Mouse (Mus musculus): ENCODE measurements around the gene Galnt4.

The Galnt4 gene

DNA sequence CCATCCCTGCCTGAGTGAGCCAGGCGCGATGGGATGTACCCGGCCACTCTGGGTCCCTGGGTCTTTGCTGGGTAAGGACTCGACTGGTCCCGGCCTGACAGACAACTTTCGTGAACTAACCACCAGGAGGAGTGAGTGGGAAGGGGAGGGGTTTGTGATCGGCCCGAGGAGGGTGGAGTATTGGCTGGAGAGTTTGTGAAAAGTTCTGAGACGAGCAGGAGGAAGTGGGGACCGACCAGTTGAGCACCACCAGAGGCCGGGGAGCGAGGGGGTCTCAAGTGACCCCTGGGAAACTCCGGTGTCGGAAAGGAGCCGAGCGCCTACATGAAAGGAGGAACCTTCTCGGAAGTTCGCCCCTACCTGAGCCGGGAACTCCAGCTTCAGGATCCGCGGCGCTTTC is at the start of gene Galnt4:
TSS of gene Galnt4 (plus strand) at position 196 of the 400 bp plus-strand sequence.
- DNase-seq: peak; percentile 65

DNA sequence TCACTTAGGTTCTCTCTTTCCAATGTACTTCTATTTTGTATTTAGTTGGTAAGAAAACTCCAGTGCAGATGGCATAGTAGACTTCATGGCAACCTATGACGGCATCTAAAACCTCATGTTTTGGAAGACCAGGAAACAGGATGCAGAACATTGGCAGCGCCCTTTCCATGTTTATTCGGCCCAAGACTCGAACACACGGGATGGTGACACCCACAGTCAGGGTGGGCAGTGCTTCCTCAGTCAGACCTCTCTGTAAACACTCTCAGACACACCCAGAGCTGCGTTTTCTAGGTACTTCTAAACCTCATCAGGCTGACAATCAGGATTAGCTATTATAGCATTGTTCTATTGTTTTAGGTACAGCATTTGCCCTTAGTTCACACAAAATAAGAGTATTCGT is 47.4 kb upstream of the Galnt4 start:
- DNase-seq: no peak

DNA sequence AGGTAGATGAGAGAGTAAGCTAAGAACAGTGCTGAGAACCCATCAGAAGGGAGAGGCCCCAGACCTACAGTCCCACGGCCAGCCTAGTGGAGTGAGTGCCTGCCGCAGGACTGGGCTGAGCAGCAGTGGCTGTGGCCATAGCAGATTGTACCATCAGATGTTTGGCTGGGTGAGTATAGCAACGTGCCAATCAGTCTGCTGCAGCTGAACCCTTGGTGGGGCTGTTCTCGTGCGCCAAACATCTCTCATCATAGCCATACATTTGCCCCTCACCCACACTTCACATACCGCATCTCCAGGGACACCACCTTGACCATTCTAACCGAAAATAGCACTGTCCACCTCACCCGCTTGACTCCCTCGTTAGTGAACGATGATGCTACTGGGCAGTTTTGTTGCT is 46.5 kb upstream of the Galnt4 start:
- DNase-seq: peak; percentile 13

DNA sequence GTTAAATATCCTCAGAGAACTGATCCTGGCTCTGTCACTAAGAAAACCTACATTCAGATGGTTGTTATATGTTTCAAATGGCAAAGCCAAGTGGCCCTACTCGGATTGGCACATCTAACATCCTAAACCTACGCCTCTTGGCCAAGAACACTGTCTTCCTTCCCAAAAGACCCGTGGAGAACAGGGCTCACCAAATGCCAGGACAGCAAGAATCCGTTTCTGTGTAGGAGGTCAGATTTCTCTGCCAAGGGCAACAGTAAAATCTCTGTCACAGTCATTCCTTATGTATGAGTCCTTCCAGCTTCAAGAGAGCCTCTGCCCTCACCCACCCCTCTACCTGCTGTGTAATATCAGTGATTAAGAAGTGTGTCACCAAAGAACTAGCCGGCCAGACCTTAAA is 45.4 kb upstream of the Galnt4 start:
- peak; percentile 54 for DNase-seq

DNA sequence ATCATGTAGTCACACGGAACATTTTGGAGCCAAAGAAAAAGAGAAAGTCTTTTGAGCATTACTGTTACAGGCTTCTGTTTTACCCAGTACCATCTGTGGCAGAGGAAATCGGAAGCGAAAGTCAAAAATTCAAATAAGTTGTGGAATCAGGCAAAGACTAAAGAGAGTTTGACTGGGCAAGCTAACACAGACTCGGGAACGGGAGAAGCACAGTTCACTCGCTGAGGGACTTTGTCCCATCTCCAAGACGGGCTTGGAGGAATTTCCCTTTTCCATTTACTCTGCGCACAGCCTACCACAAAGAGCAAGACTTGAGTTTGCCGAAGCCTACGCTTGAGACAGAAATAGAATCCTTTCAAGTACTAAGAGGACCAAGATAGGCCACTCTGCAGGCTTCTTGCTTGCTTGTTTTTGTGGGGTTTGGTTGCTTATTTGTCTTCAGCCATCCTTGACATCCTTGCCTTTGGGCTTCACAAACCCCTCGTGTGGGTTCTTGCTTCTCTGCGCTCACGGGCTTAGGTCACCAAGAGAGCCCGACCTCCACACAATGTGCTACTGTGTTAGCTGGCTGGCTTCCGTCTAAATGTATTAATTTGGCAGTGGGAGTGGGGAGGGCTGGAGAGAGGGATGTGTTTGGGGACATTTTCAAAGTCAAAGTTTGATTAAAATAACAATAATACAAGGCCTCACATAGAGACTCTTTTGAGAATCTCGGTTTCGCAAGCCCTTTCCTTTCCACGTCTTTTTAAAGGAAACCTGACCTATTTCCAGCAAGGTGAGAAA is 31.7 kb upstream of the Galnt4 start:
- no peak for DNase-seq

DNA sequence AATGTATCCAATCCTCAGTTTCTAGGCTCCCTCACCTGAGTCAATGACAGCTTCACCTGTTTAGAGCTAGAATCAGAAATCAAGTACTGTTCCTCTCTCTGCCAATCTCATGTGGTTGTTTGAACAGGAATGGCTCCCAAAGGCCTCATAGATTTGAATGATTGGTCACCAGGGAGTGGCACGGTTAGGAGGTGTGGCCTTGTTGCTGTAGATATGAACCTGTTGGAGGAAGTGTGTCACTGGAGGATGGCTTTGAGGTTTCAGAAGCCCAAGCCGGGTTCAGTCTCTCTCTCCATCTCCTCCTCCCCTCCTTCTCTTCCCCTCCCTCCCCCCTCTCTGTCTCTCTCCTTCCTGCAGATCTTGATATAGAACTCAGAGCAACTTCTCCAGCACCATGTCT is 29.3 kb upstream of the Galnt4 start:
- DNase-seq: no peak

DNA sequence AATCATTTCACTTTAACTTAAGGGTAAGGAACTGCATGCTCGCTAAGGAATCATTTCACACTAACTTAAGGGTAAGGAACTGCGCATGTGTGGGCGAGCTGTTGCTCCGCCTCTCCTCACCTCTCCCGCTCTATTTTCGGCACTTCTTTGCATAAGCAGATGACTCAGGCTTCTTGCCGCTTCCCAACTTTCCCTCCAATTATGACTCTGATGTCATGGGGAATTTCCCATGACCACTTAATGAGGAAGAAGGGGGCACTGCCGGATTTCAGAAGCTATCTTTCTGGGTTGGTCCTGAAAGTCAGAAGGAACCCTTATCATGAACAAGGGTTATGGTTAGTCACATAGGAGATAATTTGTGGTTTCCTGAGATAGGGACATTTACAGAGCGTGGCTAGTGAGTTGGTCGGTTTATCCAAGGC is 26.4 kb upstream of the Galnt4 start:
- no peak for DNase-seq

DNA sequence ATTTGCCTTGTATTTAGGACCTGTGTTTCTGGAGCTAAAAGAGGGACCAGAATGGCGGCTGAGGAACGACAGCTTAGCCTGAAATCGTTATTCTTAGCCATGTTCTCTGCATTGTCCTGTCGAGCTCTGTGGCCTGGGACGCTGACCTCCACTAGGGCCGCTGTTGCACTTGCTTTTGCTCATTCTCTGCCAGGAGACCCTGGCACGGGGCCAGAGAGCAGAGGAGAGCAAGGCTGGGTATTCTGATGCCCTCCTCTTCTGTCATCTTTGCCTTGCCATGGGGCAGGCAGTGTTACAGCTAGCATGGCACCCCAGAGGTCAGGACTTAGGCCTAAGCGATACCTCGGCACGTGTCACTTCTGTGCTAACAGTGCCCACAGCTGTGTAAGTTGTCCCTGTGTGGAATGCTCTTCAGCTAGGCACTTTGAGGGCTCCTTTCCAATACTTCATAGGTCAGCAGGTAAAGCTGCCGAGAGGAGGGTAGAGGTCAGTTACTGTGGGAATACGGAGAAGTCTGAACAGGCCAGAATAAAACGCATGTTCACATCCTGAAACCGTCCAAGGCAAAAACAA is 24.4 kb upstream of the Galnt4 start:
- no peak for DNase-seq

DNA sequence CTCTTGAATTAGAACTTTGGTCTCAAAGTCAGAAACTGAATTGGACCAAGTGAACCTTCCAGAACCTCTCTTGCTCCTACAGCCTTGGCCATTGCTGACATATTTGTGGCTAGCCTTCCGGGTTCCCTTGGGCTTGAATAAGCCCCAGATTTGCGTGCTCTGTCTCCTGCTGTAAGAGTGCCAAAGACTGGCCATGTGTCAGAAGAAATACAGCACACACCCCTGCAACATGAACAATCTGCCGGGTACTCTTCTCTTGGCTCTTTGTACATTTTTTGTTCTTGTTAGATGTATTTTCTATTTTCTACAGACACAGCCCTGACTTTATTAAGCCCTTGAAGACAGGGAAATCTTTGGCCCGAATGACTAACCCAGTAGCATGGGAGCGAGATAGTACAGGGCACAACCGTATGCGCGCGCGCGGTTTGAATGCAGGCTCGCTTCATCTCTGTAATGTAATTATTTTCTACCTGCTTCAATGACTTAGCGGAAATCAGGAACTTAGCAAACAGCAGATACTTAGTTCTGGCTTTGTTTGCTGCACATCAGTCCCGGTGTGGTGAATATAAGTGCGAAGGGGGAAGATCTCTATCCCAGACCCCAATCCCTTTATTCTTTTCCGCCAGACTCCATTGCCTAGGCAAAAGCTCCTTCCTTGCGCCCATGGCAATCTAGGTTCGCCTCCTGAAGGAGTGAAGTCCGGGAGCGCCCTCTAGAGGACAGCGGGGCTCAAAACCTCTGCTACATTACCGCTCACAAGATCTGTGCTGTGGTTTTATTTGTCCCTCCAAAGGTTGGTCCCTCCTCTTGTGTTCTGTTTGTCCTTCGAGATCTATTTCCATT is 23.3 kb upstream of the Galnt4 start:
- peak; percentile 79 for DNase-seq

DNA sequence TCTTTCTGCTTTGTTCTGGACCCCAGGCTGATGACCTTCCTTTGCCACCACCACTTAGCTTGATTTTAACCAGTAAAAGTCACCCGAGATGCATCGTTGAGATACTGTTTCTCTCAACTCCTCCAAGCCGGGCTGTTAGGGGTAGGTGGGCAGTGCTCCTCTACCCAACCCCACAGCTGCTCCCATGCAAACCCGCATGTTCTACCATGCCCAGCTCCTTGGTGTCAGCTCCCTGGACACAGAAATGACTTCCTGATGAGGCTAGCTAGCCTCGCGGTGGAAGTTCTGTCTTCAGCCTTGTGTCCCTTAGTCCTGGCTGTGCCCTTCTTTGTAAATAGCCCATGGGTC is 22.7 kb upstream of the Galnt4 start:
- DNase-seq: no peak

DNA sequence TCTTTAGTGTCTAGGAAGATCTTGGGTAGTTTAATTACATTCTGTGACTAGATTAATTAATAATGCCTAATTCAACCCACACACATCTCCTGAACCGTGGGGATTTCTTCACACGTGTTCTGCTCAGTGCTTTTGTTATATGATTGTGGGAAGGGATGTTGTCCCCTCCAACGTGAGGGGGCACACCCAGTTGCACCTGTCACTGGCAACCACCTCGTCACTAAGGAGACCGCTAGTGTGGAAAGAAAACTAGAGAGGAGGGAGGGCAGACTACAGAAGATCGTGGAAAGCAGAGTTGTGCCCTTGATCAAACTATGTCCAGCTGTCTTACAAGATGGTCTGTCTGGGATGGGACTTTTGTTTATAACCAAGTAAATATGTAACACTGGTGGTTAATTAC is 21.9 kb upstream of the Galnt4 start:
- DNase-seq: no peak

DNA sequence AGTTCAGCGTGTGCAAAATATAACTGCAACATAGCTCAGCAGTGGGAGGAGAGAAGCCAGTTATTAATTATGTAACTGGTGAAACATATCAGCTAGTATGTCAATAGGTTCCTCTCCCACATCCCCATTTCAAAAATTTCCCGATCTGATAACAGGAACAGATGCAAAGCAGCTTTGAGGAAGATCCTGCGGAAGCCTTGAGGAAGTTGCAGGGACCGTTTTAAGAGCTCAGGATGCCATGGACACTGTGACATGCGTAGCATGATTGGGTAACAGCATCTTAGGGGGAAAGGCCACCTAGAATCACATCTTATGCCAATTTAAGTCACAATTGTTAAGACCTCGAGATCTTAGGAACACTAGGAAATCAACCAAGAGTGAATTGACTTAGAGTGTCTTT is 18.1 kb upstream of the Galnt4 start:
- no peak for DNase-seq

DNA sequence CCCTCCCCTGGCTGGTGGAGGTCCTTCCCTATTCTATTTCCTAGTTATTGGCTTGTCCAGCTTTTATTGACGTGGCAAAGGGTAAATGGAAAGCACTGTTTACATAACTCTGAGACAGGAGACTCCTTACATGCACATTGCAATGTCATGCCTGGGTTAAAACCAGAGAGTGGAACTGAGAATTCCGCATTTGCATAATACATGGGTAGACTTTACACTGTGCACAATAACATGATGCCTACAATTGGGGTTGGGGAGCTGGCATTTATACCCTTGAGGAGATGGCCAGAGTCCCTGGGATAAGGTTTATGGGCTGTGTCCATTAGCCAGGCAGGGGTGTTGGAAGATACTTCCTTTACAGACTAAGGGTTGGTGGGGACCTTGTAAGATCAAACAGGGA is 14.6 kb upstream of the Galnt4 start:
- DNase-seq: no peak

DNA sequence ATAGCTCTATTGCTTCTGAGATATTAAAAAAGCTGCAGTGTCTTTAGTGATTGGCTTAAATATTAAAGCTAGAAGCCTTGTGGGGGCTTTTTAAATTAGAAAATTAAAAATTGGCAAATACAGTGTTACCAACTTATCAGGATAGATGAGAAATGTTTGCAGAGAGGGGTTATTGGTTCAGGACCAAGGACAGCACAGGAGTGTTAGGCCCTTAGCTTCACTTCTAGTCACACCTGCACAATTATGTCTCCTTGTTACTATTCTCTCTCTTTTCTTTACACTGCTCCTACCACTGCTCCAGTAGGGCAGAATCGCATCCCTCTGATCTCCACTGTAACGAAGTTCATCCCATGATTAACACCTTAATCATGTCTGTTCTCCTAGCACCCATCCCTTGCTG is 12.8 kb upstream of the Galnt4 start:
- DNase-seq: no peak

DNA sequence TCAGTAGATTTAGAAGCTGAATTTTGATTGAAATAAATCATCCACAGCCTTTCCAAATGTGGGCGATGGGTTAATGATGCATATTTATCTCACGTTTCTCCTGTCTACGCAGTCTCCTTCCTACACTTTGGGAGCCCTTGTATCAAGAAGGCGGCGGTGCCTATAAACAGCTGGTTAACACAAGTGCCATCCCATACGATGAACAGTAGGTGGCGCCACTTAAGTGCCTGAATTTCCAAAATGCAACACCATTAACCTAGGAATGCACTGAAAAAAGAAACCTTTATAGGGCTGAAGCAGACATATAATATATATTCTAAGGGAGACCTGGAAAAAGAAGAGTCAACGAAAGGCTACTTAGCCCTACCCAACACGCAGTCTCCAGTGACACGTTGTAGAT is 10.6 kb upstream of the Galnt4 start:
- DNase-seq: no peak

DNA sequence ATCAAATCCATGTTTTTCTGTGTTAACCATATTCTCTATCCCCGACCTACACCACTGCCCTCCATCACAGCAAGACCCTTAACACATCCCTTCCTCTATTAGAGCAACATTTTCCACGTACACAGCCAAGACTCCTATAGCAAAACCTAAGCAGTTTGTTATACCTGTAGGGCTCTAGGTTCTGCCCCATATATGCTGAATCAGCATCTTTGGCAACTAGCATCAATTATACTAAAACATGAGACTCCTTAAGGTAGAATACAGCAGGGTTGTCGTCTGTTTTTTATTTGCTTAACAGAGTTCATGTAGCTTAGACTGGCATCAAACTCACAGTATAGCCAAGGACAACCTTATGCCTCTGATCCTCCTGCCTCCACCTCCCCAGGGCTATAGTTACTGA is 2.4 kb upstream of the Galnt4 start:
- DNase-seq: no peak

DNA sequence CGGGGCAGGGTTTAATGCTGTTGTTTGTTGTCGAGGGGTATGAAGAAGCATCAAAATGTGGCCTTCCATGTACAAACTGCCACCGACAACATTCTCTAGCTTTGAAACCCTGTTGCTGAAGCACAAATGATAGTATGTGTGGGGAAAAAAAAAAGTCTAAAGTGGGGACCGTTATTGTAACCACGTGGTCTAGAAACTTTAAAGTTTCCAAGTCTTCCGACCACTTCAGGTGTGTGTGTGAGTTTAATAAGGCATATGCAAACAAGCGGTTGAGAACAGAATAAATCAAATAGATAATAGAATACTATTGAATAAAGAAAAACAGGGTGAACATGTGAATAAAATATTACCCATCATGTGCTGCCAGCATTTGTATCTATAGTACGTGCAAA is 1.7 kb upstream of the Galnt4 start:
- no peak for DNase-seq

DNA sequence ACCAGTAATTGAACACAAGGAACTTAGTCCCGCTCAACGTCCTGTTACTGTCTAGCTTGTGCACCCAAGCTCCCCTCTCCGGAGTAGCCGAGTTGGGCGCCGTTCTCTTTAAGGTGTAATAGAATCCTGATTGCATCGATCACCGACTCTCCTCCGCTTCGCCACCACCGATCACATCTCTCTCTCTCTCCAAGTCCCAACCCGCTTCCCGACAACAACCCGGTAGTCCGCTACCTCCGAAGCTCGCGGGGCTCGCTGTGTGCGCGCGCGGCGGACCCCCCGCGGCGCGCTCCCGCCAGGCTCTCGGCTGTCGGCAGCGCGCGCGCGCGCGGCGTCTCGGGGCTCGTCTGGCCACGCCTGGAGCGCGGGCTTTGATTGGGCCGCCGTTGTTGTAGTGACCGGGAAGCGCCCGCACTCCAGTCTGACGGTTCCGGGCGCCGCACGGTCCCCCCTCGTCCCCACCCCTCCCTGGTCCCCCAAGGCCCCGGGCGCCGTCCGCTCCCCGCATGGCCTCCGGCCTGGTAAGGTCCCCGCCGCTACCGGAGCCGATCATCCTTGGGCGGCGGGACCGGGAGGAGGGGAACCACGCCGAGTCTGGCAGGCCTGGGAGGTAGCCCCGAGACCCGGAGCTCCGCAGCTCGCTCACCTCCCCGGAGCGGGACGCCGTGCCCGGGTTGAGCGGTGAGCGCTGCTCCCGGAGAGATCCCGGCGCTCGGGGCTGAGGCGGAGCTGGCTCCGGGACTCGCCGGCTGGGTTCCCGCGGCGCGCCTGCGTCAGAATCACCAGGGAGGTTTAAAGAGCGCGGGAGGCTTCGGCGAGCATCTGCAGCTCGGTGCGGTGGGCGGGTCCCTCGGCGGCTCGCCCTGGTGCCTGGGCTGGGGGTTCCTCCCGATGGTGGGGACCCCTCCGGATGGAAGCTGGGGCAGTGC is 992 bp upstream of the Galnt4 start, which contains the start of gene Poc1b:
TSS of gene Poc1b (plus strand) at position 334 of the 929 bp plus-strand sequence.
- peak; percentile 85 for DNase-seq

DNA sequence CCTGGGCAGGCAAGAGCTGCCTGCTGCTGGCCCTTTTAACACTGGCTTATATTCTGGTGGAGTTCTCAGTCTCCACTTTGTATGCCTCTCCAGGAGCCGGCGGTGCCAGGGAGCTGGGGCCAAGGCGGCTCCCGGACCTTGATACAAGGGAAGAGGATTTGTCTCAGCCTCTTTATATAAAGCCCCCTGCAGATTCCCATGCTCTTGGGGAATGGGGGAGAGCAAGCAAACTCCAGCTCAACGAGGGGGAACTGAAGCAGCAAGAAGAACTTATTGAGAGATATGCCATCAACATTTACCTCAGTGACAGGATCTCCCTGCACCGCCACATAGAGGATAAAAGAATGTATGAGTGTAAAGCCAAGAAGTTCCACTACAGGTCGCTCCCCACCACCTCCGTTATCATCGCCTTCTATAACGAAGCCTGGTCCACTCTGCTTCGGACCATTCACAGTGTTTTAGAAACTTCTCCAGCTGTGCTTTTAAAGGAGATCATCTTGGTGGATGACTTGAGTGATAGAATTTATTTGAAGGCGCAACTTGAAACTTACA is 548 bp downstream of the Galnt4 start:
- DNase-seq: no peak

DNA sequence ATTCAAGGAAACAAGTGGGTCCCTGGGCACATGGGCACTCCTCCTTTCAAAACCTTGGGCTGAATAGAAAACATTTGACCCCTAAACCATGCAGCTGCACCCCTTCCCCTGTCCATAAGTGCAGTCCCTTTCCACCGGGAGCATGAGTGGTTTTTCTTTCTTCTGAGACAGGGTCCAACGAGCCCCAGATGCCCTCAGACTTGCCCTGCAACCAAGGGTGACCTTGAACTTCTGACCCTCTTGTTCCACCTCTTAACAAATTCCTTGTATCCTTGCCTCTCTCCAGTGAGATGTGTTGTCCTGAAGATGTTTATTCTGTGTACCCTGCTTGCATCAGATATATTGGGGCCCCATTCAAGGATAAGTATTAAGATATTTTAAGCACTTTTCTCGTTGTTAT is 5.6 kb downstream of the Galnt4 start:
- DNase-seq: no peak

DNA sequence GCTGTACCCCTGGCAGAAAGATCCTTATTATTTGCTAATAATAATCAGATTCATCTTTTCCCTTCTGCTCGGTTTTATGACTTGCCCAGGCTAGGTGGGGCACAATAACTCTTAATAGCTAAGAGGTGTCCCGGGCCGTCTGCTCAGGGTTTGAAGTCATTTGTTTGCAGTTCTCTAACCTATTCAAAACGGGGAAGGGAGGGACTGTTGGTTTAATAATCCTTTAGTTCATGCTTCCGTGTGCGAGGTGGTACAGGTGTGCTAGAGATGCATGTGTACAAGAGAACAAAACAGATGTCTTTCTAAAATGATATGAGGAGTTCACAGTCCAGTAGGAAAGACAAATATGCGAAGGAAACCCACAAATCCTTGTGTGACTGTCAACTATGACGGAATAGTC is 6.3 kb downstream of the Galnt4 start:
- no peak for DNase-seq

DNA sequence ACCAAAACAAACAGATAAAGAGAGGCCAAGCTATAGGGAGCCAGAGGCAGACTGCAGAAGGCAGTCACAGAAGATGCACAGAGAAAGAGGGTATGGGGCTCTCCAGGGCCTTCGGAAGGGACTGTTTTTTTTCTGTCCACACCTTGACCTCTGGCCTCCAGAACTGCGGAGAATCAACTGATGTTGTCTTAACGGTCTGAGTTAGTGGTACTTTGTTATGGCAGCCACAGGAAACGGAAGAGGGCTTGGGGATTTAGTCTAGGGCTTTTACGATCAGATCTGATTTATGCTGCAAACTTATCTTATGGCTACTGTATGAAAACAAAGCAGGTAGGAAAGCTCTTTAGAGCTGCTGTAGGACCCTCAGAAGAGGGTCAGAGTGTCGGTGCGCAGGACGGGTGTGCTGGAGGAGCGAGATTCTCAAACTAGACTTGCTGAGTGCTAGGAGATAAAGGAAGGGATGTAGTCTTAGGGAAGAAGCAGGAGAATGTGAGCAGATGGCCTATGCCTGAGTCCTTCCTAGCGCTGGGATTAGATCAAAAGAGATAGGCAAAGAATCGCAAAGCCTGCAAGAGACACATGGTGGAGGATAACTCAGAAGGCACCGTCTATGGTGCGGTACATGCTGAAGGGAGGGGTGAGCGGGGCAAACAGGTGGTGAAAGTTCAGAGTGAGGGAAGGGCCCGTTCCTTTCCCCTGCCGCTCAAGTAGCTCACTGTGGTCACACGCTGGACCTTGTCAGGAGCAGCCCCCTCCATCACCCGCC is 7.7 kb downstream of the Galnt4 start:
- DNase-seq: no peak
